Mouse (Mus musculus) ES-E14 (cell line): Measurements from ENCODE around the gene Gramd1b. TPM values are rescaled to one million over a fixed set of nuclear protein-coding genes. Genes with fewer than 3 reads are reported as not detected.

Source experiments
- DNase-seq: peaks from one replicate; pipeline ENCODE4 v3.0.0-alpha.2; 2013; ENCODE audit warnings: low read depth, low spot score
- H3K27ac ChIP-seq: 2 replicates; pipeline ENCODE4 v1.5.1; 2012; ENCODE audit warnings: low read depth, mild to moderate bottlenecking, low read length, moderate library complexity, mixed read lengths; ENCODE audit not compliant: poor library complexity, insufficient read depth, severe bottlenecking
- H3K36me3 ChIP-seq: 2 replicates; pipeline ENCODE4 v1.6.1; 2012; ENCODE audit warnings: mild to moderate bottlenecking, low read length, moderate library complexity, mixed read lengths; ENCODE audit not compliant: control insufficient read depth, poor library complexity, insufficient read depth, severe bottlenecking
- H3K4me1 ChIP-seq, 2 experiments: fragments of 150-350 bp in 1 of 2; sonication (generic) in 1 of 2; 2 replicates each; pipeline ENCODE4 v1.6.1; 2012; ENCODE audit warnings: low read length in 2 of 2, mild to moderate bottlenecking in 1 of 2, mixed read lengths in 1 of 2; ENCODE audit not compliant: control insufficient read depth in 2 of 2, insufficient read depth in 2 of 2, poor library complexity in 1 of 2
- H3K4me3 ChIP-seq, 2 experiments: fragments of 150-350 bp in 1 of 2; sonication (generic) in 1 of 2; 2 replicates each; pipeline ENCODE4 v1.5.1; 2012; ENCODE audit warnings: low read length in 2 of 2, low read depth in 1 of 2, mild to moderate bottlenecking in 1 of 2, mixed read lengths in 1 of 2; ENCODE audit not compliant: insufficient read depth in 1 of 2, poor library complexity in 1 of 2, severe bottlenecking in 1 of 2
- H3K9ac ChIP-seq: 2 replicates; pipeline ENCODE4 v1.6.1; 2012; ENCODE audit warnings: low read depth, mild to moderate bottlenecking, low read length, mixed read lengths; ENCODE audit not compliant: poor library complexity, insufficient read depth, severe bottlenecking
- H3K9me3 ChIP-seq: fragments of 150-350 bp; sonication (generic); 2 replicates; pipeline ENCODE4 v1.6.1; 2012; ENCODE audit warnings: low read depth, mild to moderate bottlenecking, low read length; ENCODE audit not compliant: control insufficient read depth, insufficient read depth
- CHD2 ChIP-seq: IDR thresholded peaks from 2 replicates; pipeline ENCODE4 v1.6.1; 2014; ENCODE audit warnings: mild to moderate bottlenecking, low read depth, low read length, inconsistent platforms
- HCFC1 ChIP-seq: IDR thresholded peaks from 2 replicates; pipeline ENCODE4 v1.6.1; 2012; ENCODE audit warnings: low read length, inconsistent platforms, borderline replicate concordance; ENCODE audit not compliant: insufficient read depth
- MAFK ChIP-seq: IDR thresholded peaks from 2 replicates; pipeline ENCODE4 v1.6.1; 2014; ENCODE audit warnings: mild to moderate bottlenecking, low read depth, low read length, inconsistent platforms; ENCODE audit not compliant: insufficient read depth
- ZC3H11A ChIP-seq: IDR thresholded peaks from 2 replicates; pipeline ENCODE4 v1.6.1; 2012; ENCODE audit warnings: low read depth, mild to moderate bottlenecking, inconsistent platforms, low read length, borderline replicate concordance
- ZNF384 ChIP-seq: IDR thresholded peaks from 2 replicates; pipeline ENCODE4 v1.6.1; 2012; ENCODE audit warnings: low read depth, low read length, inconsistent platforms
- in situ Hi-C, 2 experiments: fragments of 600-800 bp; cut with MboI; formaldehyde crosslinking; loops; one replicate each; pipeline ENCODE4 v1.15.1; 2025; ENCODE audit warnings: low sequenced_read_pairs in 2 of 2, inconsistent platforms in 1 of 2; ENCODE audit not compliant: unreplicated experiment in 2 of 2
- total RNA-seq: library from RNA; depleted of rRNA; stranded (reverse); fragments of 300-350 nt; gene quantifications from 2 replicates; pipeline ENCODE4 v1.2.3, GENCODE M21; 2012

Gramd1b gene
- total RNA-seq, 1 experiment, result 24.1 TPM

DNA sequence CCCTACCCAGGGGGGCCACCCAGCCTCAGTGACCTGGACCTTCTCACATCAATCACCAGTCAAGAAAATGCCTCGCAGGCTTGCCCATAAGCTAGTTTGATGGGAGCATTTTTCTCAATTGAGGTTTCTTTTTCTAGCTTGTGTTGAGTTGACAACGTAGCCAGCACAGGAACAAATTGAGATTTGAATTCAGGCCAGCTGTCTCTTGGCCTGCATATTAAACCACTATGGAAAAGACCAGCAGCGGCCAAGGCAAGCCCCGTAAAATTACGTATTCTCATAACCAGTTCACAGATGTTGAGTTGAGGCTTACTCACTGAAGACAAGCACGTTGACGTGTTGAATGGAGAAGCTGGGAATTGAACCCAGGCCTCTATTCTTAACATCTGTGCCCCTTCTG lies 248.2 kb downstream of the Gramd1b start:
- Histone ChIP-seq H3K4me3 (no peak overlapping the region), H3K9ac (no peak overlapping the region), H3K4me1 (no peaks in the 10 kb centered on the region), H3K9me3 (no peaks in the 10 kb centered on the region), H3K36me3 (no peaks in the 10 kb centered on the region), H3K27ac (no peak overlapping the region)
- no peak for TF ChIP-seq ZC3H11A
- TF ChIP-seq HCFC1, result no peak
- TF ChIP-seq MAFK, result no peak
- TF ChIP-seq CHD2, result no peak
- TF ChIP-seq ZNF384, result no peak
- no peak for DNase-seq
- in situ Hi-C loops, result no loop called here

DNA sequence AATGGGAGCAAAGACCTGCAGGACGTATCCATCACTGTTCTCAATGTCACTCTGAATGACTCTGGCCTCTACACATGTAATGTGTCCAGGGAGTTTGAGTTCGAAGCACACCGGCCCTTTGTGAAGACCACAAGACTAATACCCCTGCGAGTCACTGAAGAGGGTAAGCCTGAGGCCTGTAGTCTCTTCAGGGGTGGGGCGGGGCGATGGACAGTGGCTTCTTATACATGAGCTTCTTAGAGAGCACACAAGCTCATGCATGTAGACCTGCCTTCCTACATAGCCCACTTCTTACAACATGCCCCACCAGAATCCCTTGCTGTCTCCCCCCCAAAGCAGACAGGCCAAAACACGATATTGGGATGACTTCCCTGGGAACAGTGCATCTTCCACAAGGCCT lies 251.7 kb downstream of the Gramd1b start:
- Histone ChIP-seq H3K9ac (no peak overlapping the region), H3K27ac (no peak overlapping the region), H3K9me3 (no peaks in the 10 kb centered on the region), H3K36me3 (no peaks in the 10 kb centered on the region), H3K4me3 (no peak overlapping the region), H3K4me1 (no peaks in the 10 kb centered on the region)
- no peak for DNase-seq
- in situ Hi-C loops, result no loop called here
- TF ChIP-seq ZC3H11A (no peak), CHD2 (no peak), MAFK (no peak), ZNF384 (no peak), HCFC1 (no peak)

DNA sequence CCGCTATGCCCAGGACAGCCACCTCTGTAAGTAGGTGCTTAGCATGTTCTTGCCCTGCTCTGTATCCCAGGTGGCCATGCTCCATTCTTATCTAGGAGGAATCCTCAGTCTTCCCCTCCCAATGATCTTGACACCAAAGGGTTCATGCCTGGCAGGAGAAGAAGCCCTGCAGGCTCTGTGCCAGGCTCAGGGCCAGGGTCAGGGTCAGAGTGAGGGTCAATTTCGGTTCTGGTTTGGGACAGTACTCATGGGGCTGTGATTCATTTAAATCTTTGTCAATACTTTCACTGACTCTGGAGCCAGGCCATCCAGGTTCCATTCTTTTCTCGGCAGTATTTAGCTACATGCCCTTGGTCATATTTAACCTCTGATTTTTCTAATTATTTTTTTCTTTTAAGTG lies 253.5 kb downstream of the Gramd1b start:
- H3K4me1 ChIP-seq, result no peaks in the 10 kb centered on the region
- no peak overlapping the region for H3K4me3 ChIP-seq
- H3K36me3 ChIP-seq, result no peaks in the 10 kb centered on the region
- no peak for DNase-seq
- H3K27ac ChIP-seq, result no peak overlapping the region
- no peak overlapping the region for H3K9ac ChIP-seq
- in situ Hi-C loops, result no loop called here
- no peaks in the 10 kb centered on the region for H3K9me3 ChIP-seq
- no peak for TF ChIP-seq ZNF384
- no peak for TF ChIP-seq HCFC1
- TF ChIP-seq ZC3H11A, result no peak
- TF ChIP-seq CHD2, result no peak
- no peak for TF ChIP-seq MAFK

DNA sequence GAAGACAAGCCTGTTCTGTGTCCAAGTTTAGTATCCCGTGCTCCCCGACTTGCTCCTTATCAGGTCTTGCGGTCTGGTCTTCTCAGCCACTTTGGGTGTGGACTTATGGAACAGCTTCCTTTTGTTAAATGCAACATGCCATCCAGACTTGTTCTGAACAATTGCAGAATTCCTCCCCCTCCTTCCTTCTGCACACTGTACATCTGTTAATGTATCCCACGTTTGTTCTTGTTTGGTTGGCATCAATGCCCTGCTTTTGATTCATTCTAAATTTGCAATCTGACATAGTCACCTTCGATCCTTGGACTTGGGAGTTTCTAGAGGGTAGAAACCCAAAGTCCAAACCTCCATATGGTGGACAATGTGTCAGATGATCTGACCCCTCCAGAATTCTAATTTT lies 255.3 kb downstream of the Gramd1b start:
- no peak for DNase-seq
- no peak overlapping the region for H3K4me3 ChIP-seq
- in situ Hi-C loops, result no loop called here
- no peak for TF ChIP-seq MAFK
- TF ChIP-seq ZC3H11A, result no peak
- no peak for TF ChIP-seq ZNF384
- TF ChIP-seq HCFC1, result no peak
- no peak for TF ChIP-seq CHD2
- no peak overlapping the region for H3K9ac ChIP-seq
- H3K9me3 ChIP-seq, result no peaks in the 10 kb centered on the region
- no peaks in the 10 kb centered on the region for H3K36me3 ChIP-seq
- no peaks in the 10 kb centered on the region for H3K4me1 ChIP-seq
- H3K27ac ChIP-seq, result no peak overlapping the region

DNA sequence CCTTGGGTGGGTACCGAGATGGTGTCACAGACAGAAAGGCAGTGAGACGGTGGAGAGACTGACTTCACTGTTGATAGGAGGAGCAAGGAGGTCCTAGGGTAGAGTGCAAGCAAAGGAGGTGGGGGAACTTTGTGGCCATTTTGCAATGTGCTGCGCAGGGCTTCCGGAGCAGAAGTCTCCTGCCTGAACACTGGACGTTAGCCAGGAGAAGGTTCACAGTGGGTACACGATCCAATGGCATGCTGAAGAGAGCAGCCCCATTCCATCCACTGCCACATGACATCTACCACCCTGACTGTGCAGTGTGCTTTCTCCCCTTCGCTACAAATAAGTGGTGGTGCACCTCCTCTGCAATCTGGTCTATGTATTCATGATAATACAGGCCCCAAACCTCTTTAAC lies 258.4 kb downstream of the Gramd1b start:
- Histone ChIP-seq H3K9me3 (no peaks in the 10 kb centered on the region), H3K4me1 (peaks cover 0 to 7% of the 10 kb centered on the region in 2 experiments; a peak in 1 of 4 replicates), H3K27ac (no peak overlapping the region), H3K36me3 (no peaks in the 10 kb centered on the region), H3K4me3 (no peak overlapping the region), H3K9ac (no peak overlapping the region)
- in situ Hi-C loops, result no loop called here
- TF ChIP-seq CHD2 (no peak), MAFK (no peak), ZNF384 (no peak), ZC3H11A (no peak), HCFC1 (no peak)
- DNase-seq, result no peak
